Mouse (Mus musculus): ENCODE measurements around the gene Lrrc28.
A peak's percentile ranks its signal among the peaks of the same experiment; 100 is the strongest.

The Lrrc28 gene

GRCm38 (mm10) chr7:67588743-67589142 is 56.3 kb downstream of the Lrrc28 start:
- DNase-seq: no peak

DNA sequence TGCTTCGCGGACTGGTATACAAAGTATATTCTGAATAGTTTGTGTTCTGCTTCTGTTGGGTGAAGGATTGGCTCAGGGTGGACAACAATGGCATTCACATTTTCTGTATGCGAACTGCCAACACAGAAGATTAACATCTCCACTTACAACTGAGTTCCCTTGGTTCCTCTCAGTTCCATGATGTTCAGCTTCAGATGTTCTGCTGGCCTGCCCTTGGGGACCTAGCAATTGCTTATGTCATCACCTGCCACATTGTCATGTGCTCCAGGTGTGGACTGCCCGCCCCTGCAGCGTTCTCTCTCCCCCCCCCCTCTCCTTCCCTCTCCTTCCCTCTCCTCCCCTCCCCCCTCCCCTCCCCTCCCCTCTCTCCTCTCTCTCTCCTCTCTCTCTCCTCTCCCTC is 58.6 kb downstream of the Lrrc28 start:
- no peak for DNase-seq

DNA sequence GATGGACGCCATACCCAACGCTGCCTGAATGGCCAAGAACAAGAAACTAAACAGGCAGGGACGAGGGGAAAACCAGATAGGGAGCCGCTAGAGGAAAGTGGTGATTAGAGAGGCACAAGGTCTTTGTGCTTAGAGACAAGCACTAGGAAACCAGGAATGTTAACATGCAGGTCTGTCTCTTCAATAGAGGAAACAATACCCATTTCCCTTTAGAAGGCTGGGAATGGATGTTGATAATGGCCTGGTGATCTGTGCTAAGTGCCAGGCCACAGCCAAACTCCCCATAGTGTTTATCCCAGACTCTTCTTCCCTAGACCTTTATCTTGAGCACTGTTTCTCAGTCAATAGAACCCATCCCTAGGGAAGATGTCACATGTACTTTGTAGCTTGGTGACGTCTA is 61.2 kb downstream of the Lrrc28 start:
- no peak for DNase-seq

DNA sequence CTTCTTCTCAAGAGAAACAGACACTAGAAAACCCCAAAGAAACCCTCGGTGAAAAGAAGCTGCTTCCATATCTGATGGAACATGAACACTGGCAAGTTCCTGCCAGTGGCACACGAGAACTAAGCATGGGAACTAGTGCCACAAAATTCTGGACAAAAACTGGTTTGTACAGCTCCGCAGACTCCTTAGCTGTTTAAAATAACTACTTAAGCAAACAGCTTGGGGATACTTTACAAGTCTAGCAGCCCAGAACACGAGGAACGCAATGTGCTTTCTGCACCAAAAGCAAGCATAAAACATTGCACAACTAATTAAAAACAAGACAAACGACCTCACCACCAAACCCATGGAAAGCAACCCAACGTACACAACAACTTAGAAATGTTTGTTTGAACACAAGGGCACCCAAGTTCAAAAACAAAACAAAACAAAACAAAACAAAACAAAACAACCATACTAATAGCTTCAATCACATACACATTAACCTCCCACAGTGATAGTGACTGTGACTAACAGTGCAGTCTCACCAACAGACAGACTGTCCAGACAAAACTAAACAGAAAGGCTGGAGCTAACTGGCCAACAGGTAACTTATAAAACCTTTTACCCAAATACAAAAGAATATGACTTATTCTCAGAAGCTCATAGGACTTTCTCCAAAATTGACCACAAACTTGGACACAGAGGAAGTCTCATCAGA is 66.1 kb downstream of the Lrrc28 start:
- no peak for DNase-seq

- no peak for DNase-seq
Observed at GRCm38 (mm10) chr7:67578044-67578443, 67.0 kb downstream of the Lrrc28 start.

DNA sequence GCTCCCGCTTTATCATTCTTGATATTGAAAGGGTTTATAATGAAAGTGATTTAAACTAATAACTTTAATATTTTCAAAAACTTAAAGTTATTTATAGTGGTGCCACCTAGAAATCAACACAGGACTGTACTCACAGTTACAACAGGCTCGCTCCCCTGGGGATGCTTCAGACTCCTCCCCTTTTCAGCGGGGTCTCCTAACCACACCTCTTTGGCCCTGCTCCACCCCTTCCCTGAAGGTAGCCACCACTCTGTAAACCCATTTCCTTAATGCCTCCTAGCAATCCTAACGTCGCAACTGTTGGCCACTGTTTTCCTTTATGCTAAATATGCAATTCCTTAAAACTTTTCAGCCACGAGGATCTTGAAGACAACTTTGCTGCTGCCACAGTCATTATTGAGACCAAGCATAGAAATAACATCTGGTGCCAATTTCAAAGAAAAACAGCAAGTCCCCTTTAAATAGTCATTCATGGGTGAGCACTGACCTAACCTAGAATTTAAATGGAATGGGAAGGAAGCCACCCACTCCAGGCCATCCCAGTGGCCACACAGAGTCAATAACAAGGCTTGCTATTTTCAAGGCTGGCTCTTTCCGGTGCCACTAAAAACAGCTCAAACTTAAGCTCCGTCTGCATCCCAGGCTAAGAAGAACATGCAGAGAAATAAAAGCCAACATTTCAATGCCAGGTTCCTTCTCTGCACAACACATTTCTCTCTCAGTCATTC is 78.4 kb downstream of the Lrrc28 start:
- DNase-seq: no peak

GRCm38 (mm10) chr7:67565132-67565531 is 79.9 kb downstream of the Lrrc28 start:
- DNase-seq: no peak

- DNase-seq: peak; percentile 85
Observed at GRCm38 (mm10) chr7:67562176-67562575, 82.9 kb downstream of the Lrrc28 start.

- DNase-seq: no peak
Observed at GRCm38 (mm10) chr7:67559486-67559885, 85.6 kb downstream of the Lrrc28 start.

GRCm38 (mm10) chr7:67558230-67558629 is 86.8 kb downstream of the Lrrc28 start:
- no peak for DNase-seq

DNA sequence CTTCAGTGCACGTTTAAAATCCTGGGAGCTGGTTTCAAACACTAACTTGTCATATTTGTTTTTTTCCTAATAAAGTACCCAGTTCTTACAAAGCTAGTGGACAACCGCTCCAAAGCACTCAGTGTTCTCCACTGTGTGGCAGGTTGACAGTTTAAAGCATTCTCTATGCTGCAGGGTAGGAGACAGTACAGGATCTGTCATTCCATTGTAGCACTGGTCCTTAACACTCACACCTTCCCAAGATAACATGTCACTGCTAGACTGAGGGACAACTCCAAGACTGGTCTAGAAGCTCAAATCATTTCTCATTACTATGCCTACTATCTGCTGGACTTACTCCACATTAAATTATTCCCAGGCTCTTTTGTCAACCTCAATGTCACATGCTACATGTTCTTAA is 90.2 kb downstream of the Lrrc28 start:
- no peak for DNase-seq

DNA sequence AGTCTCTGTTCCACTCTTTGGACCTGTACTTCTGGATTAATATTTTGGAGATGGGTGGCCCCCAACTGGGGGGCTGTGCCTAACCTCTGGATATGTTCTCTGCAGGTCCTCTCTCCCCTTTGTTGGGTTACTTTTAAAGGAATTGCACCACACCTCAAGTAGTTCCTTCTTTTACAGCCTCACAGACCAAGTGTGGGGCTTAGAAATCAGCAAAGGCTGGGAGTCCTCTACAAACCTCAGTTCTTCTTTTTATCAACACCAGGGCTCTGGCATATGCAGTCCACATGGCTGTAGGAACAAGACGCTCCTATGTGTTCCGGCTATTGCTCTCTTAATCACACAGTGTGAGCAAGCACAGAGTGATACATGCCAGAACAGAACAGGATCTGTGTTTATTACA is 93.8 kb downstream of the Lrrc28 start:
- no peak for DNase-seq

DNA sequence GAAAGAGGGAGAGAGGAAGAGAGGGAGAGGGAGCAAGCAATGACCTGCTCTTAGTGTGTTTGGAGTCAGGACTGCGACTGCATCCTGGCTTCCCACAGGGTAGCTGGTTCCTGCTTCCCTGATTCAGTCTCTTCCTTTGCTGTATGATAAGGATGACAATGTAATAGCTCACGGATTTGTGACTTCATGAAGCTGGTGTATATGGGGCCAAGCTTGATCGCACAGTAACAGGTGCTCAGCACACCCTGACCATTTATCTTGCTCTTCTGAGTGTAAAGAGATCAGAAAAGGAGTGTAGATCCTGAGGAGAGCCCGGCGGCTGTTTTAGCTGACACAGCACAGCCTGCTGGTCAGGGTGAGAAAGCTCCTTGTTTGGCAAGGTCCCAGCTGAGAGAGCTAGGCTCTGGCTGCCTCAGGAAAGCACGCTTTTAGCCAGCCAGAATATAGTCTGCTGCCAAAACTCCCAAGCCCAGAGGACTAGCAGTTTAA is 96.0 kb downstream of the Lrrc28 start:
- DNase-seq: peak; percentile 95

- no peak for DNase-seq
Observed at GRCm38 (mm10) chr7:67548599-67549041, 96.4 kb downstream of the Lrrc28 start.

GRCm38 (mm10) chr7:67546282-67546681 is 98.8 kb downstream of the Lrrc28 start:
- no peak for DNase-seq

DNA sequence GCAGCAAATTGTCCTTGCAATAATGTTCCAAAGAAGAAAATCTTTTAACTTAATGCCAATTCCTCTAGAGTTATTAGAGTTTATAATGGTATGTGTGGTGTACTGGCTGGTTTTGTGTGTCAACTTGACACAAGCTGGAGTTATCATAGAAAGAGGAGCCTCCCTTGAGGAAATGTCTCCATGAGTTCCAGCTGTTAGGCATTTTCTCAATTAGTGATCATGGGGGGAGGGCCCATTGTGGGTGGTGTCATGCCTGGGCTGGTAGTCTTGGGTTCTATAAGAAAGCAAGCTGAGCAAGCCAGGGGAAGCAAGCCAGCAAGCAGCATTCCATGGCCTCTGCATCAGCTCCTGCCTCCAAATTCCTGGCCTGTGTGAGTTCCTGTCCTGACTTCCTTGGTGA is 100.5 kb downstream of the Lrrc28 start:
- no peak for DNase-seq

DNA sequence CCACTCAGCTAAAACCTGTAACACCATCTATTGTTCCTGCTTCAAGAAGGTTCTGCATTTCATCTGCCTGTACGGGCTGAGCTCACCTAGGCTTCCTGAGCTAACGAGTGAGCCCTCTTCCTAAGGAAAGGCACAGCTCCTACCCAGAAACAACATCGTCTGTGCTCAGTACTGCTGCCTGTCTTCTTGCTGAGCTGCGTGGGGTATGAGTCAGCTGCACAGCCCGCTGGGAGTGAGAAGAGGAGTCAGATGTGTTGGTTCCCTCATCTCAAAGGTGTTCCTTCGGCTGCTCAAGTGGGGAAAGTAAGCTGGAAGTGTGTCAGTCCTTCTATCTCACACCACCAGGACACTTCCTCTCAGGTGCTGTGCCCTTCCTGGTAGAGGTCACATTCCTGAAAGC is 101.4 kb downstream of the Lrrc28 start:
- DNase-seq: no peak

DNA sequence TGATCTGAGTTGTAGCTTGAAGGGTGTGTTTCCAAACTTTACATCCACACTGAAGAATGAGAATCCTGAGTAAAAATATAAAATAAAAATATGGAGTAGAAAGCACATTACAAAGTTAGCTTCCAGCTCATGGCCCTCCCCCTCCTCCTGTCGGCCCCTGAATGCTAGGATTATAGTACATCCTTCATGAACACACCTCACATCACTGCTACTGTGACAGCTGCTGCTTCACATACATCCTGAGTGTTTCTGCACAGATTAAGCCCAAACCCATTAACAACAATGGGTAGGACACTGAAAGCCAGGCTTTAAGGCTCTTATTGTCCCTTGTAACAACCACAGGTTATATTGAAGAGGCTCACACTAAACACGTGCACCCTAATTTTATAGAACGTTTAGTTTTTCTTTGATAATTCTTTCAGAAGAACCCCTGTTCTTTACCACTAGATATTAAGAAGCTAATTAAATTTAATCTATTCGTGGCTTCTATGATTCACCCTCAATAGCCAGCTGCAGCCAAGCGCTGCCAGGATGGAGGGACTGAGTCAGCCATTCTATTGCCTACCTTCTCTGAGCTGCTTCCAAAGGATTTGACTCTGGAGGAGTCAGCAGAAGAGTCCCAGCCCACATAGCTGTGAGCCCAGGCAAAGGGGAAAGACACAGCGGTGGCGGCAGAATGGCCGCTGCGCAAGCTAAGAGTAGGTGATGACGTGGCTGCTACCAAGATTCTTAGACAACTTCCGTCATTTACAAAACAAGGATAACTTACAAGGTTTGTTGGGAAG is 108.3 kb downstream of the Lrrc28 start:
- no peak for DNase-seq

DNA sequence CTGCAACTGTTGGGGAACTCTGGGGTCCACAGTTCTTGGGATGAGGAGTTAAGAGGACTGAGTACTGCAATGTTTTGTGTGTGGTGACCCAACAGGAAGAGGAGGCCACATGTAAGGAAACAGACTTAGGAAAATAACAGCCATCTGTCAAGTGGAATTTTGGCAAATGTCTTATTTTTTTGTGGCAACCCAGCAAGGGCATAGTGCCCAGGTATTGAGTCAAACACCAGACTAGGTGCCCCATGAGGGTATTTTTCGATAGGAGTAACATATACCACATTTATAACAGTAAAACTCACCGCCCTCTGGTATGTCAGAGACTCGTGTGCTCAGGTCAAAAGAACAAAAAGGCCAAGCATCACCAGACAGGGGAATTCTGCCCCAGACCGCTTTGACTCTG is 109.1 kb downstream of the Lrrc28 start:
- peak; percentile 79 for DNase-seq

DNA sequence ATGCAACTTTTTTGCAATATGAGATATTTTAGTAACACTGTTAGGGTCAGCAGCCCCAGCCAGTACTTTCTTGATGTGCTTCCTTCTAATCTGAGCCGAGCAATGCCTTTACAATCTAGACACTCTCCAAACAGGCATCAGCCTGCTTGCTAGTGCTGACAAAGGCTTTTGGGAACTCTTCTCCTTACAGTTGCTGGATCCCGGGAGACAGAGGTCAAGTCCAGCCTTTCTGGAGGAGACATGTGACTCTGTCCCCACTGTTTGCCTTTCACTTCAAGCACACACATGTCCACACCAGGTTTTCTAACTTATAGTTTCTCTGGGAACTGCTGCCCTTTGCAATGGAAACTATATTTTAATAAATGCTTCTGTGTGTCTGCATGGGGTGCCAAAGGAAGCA is 114.1 kb downstream of the Lrrc28 start:
- DNase-seq: no peak

DNA sequence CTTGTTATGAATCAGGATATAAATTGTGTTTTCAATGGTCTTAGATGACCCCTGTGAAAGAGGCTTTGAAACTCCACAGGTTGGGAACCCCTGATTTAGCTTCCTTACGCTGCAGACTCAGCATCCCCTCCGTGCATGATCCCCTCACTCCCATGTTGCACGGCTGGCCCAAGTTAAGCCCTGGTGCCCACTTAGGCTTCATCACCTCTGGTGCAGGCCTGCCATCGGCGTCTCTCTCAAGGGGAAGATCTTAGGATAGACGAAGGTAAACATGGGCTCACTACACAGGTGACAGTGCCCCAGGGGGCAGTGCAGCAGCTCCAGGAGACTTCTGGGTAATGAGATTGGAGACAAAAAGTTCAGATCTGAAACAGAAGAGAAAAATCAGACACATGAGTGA is 115.7 kb downstream of the Lrrc28 start:
- no peak for DNase-seq

DNA sequence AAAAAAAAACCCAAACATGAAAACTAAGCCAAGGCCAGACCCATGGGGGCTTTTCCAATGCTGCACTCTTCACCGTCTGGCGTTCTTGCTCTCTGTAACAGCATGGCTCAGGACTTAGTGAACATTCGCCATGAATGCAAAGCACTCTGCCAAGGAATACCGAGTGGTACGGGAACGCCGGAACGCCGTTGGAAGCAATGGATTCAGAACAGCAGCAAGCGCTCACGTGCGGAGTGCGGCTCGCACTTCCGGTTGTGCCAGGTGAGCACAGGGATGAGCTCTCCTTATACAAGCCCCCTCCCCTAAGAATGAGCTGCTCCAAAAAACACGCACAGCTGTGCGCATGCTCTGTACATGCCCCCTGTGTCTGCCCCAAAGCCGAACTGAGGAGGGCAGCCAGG is 116.2 kb downstream of the Lrrc28 start:
- DNase-seq: peak; percentile 61

DNA sequence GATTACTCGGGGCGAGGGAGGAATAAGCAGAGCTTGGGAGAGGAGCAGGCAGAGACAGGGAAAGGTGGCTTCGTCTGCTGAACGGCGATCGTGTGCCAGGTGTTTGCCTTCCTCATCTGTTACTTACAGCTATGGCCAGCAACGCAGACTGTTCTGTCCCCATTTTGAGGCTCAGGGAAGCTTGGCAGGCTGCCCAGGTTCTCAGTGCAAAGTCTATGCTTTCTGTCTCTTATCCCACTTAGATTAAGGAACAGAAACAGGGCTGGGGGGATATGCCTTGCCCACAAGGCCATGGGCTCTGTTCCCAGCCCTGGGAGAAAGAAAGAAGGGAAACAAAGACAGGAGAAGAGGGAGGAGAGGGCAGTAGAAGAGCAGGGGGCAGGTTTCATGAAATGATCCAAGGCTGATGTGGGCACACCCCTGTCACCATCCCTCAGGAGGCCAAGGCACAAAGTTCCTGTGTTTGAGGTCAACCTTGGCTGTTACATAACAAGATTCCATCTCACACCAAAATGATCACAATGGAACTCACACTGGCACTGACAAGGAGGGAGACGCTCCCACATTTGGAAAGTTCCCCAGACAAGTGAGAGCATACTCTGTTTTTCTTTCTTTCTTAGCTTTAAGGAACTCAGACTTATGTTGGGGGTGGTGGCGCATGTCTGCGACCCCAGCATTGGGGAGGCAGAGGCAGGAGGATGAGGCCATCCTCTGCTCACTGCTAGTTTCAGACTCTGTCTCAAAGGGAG is 116.8 kb downstream of the Lrrc28 start:
- DNase-seq: peak; percentile 72

All from cerebellum, adult 9-10 months (tissue).